Mouse (Mus musculus): Measurements from ENCODE around the gene Cyp2c37. TPM values are rescaled to one million over a fixed set of nuclear protein-coding genes. Genes with fewer than 3 reads are reported as not detected.
"Not testable (repeated sequence)": the region's sequence is repeated elsewhere in the genome, so short reads cannot be mapped to it uniquely, and the experiment has no call there.

The Cyp2c37 gene
- not detected in 2 replicates for total RNA-seq (2017)

GRCm38 (mm10) chr19:39992140-39992539 lies at the start of gene Cyp2c37:
TSS of gene Cyp2c37 (plus strand) at chr19:39992424.
- ATAC-seq (ENCODE audit: extremely low read depth, insufficient number of reproducible peaks, low FRiP score, poor library complexity, severe bottlenecking): not testable (repeated sequence)

- ATAC-seq (ENCODE audit: extremely low read depth, insufficient number of reproducible peaks, low FRiP score, poor library complexity, severe bottlenecking): not testable (repeated sequence)
Measured at GRCm38 (mm10) chr19:39960861-39961260, 31.4 kb upstream of the Cyp2c37 start.

- ATAC-seq (ENCODE audit: extremely low read depth, insufficient number of reproducible peaks, low FRiP score, poor library complexity, severe bottlenecking): not testable (repeated sequence)
Measured at GRCm38 (mm10) chr19:39971096-39971495, 21.1 kb upstream of the Cyp2c37 start.

DNA sequence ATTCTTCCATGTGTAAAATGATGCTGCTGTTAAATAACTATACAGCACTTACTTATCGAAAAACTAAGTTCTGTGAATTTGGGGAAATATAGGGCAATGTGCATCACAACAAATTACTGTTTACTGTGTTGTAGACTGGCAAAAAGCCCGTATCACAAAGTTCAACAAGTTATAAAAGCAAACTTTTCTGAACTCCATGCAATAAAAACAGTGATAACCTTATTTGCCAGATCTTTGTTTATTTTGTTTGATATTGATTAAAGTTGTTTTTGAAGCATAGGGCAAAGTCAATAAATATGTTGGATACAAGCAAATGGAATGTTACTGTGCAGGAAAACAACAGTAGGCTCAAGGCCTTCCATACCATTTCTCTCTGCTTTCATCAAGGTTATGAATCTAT lies 2.8 kb upstream of the Cyp2c37 start:
- ATAC-seq (ENCODE audit: extremely low read depth, insufficient number of reproducible peaks, low FRiP score, poor library complexity, severe bottlenecking): no peak

Other genes with a start within 250 kb of the Cyp2c37 start
- not detected in 2 replicates for gene Cyp2c40, start 179.6 kb upstream of the Cyp2c37 start, total RNA-seq (2017)
- not detected in 2 replicates for gene Cyp2c69, start 105.6 kb upstream of the Cyp2c37 start, total RNA-seq (2017)
- not detected in 2 replicates for gene Cyp2c54, start 81.4 kb downstream of the Cyp2c37 start, total RNA-seq (2017)
- not detected in 2 replicates for gene Cyp2c50, start 97.3 kb downstream of the Cyp2c37 start, total RNA-seq (2017)
- gene Cyp2c70, start 194.9 kb downstream of the Cyp2c37 start, total RNA-seq (2017): not detected in 2 replicates

Measured in neutrophil, adult 5-6 weeks (primary cell).